Mouse (Mus musculus) adrenal gland (tissue): ENCODE data around the gene Ddo.

Experiments used
- intact Hi-C: fragments of 180-260 bp; cut with DNase I; formaldehyde crosslinking; loops from one replicate; pipeline ENCODE4 v1.15.1; 2025

Ddo gene

DNA sequence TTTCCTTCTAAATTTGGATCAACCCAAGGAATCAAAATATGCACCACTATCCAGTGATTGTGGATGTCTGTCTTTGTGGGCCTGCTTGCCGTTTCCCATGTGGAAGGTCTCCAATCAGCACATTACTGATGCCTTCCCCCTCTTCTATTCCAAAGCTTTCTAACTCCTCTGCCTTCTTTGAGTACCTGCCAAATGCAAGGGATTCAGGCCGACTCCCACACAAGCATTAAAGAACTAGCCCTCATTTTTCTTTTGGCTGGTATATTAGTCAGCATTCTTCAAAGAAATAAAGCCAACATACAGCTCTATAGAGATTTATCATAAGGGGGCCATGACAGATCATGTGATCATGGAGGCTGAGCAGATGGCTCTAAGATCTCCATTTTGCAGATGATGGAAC, 21.9 kb downstream of the Ddo start:
- intact Hi-C loops: loop anchor here (5.0 to 10.0 kb wide), 2 partner anchors 231 to 633 kb away; partner anchors contain the start of genes Cdc40 and Wasf1

DNA sequence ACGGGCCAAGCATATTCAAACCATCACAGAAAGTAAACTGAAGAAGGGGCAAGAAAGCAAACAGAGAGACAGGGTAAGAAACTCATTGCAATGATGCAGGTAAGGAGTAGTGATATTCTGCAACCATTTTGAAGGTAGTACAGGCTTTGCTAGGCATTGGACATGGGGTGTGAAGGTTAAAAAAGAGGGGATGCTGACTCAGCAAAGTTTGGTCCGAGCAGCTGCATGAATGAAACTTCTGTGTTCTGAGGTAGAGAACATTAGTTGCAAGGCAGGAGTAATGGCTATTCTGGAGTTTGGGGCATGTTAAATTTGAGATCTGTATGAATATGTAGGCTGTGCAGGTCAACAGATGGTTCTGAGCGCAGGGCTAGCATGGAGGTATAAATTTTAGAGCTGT, 35.5 kb downstream of the Ddo start:
- intact Hi-C loops: no loop called here

- intact Hi-C loops: no loop called here
Observed at GRCm38 (mm10) chr10:40666943-40667342, 37.1 kb downstream of the Ddo start.

DNA sequence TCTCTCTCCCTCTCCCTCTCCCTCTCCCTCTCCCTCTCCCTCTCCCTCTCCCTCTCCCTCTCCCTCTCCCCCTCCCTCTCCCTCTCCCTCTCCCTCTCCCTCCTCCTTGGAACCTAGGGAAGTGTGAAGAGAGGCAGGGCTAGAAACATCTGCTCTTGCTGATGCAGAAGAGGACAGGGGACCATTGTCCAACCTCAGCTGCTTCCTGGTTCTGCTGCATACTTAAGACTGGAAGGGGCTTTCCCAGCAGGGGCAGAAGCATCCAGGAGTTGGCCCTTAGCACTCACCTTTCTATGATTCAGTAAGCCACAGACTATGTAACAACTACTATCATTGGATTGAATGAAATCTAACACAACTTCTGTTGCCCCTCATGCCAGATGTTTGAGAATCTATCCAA, 38.8 kb downstream of the Ddo start:
- intact Hi-C loops: no loop called here

DNA sequence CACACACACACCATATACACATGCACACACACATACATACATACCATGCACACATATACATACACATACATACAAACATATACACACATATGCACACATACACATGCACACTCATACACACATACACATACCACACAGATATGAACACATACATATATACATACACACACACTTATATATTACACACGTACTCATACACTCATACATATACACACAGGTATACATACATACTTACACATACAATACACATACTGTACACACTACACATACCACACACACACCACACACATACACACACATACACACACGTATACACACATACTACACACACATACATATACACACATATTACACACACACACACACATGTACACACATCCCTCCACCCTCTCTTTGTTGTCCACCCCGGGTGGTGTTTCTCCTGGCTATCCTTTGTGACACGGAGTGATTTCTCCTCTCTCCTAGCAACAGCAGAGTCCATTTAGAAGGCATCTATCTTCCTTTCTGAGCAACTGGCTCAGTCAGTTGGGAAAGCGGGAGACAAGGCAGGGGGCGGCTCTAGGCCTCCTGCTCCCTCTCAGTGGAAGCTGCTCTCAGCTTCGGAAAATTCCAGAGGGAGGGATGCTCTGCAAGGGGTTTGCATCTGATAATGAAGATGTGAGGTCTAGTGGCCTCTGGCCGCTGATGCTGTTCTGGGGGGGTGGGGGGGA, 42.9 kb downstream of the Ddo start:
- intact Hi-C loops: no loop called here

- intact Hi-C loops: no loop called here
Observed at GRCm38 (mm10) chr10:40673297-40673665, 43.5 kb downstream of the Ddo start.

- intact Hi-C loops: no loop called here
Observed at GRCm38 (mm10) chr10:40674151-40674550, 44.3 kb downstream of the Ddo start.

DNA sequence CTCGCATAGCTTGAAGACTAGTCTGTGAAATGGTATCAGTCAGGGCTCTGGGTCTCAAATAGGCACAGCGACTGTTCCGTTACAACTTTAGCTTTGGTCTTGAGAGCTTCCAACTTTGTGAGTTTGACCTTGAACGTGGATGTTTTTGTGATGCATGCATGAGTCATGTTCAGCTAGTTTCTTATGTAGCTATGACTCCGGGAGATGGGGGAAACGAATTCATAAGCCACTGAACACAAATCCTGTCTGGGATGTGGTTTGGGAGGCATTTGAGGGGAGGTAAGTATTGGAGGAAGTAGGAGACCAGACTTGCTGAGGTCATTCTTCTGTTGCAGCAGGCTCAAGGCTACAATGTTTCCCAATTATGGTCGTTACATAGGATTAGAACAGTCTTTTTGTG, 46.1 kb downstream of the Ddo start:
- intact Hi-C loops: no loop called here

DNA sequence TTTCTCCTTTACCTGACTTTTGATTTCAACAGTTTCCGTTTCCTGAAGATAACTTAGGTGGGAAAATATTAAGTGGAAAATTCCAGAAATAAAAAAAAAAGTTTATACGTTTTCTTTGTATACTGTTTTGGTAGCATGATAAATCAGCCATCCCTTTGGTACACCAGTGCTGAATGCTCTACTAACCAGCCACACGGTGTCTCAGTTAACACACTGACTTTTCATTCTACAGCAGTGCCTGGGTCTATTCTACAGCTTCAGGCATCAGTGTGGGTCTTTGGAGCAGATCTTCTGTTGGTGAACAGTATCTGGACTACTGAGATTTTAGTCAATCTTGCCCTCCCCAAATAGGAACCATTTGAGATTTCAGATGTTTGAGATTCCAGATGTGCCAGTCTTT, 48.7 kb downstream of the Ddo start:
- intact Hi-C loops: no loop called here

GRCm38 (mm10) chr10:40682470-40682869, 52.7 kb downstream of the Ddo start:
- intact Hi-C loops: loop anchor here (10.0 kb wide), 1 partner anchor 202 kb away; the partner anchor contains the start of genes Cdc40 and Wasf1

- intact Hi-C loops: loop anchor here (10.0 kb wide), 1 partner anchor 202 kb away; the partner anchor contains the start of genes Cdc40 and Wasf1
Observed at GRCm38 (mm10) chr10:40683092-40683867, 53.5 kb downstream of the Ddo start, which contains the start of gene Mettl24. Gene Mettl24, plus strand, starts transcription at chr10:40683282.

- intact Hi-C loops: loop anchor here (10.0 kb wide), 1 partner anchor 201 kb away; the partner anchor contains the start of genes Cdc40 and Wasf1
Observed at GRCm38 (mm10) chr10:40683868-40684253, 54.0 kb downstream of the Ddo start.

- intact Hi-C loops: loop anchor here (10.0 kb wide), 1 partner anchor 200 kb away; the partner anchor contains the start of genes Cdc40 and Wasf1
Observed at GRCm38 (mm10) chr10:40684326-40684725, 54.5 kb downstream of the Ddo start.

GRCm38 (mm10) chr10:40685641-40686040, 55.8 kb downstream of the Ddo start:
- intact Hi-C loops: loop anchor here (10.0 kb wide), 1 partner anchor 199 kb away; the partner anchor contains the start of genes Cdc40 and Wasf1

DNA sequence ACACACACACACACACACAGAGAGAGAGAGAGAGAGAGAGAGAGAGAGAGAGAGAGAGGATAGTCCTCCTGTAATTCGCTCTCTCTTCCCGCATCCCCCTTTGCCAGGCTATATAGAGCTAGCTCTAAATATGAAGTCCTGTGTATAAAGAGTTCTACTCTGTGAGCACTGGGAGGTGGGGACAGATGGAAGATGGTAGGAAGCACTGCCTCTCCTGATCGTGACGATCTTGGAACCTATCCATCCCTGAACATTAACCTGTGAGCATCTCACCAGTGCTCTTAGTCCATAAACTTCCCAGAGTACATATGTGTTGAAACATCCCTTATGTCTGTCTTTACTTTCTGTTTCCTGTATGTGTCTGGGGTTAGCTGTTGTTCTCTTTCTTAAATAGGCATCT, 57.2 kb downstream of the Ddo start:
- intact Hi-C loops: loop anchor here (10.0 kb wide), 1 partner anchor 198 kb away; the partner anchor contains the start of genes Cdc40 and Wasf1

GRCm38 (mm10) chr10:40687407-40687806, 57.6 kb downstream of the Ddo start:
- intact Hi-C loops: loop anchor here (10.0 kb wide), 1 partner anchor 197 kb away; the partner anchor contains the start of genes Cdc40 and Wasf1

DNA sequence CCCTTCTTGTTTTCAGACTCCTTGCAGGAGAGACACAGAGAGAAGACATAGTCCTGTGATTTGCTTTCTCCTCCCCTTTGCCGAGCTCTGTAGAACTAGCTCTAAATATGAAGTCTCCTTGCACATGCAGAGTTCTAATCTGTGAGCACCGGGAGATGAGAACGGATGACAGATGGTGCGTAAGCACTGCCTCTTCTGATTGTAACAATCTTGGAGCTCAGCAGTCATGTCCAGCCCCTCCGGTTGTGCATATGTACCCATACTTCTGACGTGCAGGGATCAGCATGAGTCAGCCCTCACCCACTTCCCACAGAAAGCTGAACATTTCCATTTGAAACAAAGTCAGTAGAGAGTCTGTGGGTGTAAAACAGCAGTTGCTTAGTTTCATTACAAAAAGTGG, 58.5 kb downstream of the Ddo start:
- intact Hi-C loops: loop anchor here (10.0 kb wide), 1 partner anchor 197 kb away; the partner anchor contains the start of genes Cdc40 and Wasf1

- intact Hi-C loops: loop anchor here (10.0 kb wide), 1 partner anchor 196 kb away; the partner anchor contains the start of genes Cdc40 and Wasf1
Observed at GRCm38 (mm10) chr10:40688873-40689272, 59.1 kb downstream of the Ddo start.

- intact Hi-C loops: no loop called here
Observed at GRCm38 (mm10) chr10:40698652-40699051, 68.8 kb downstream of the Ddo start.

GRCm38 (mm10) chr10:40711127-40711526, 81.3 kb downstream of the Ddo start:
- intact Hi-C loops: no loop called here

- intact Hi-C loops: no loop called here
Observed at GRCm38 (mm10) chr10:40713018-40713608, 83.3 kb downstream of the Ddo start.
